Mouse (Mus musculus) CD4-positive, CD25-positive, alpha-beta regulatory T cell, adult 4 months (primary cell): ENCODE data around the gene Lrrc29. TPM values are rescaled to one million over a fixed set of nuclear protein-coding genes. Genes with fewer than 3 reads are reported as not detected.
A peak's percentile ranks its signal among the peaks of the same experiment; 100 is the strongest.

Source experiments
- ATAC-seq: one replicate; pipeline ENCODE4 v1.8.0; 2017
- polyA plus RNA-seq, 2 experiments: library from polyadenylated mRNA; unstranded; fragments of 100-300 nt; shearing (Covaris generic); gene quantifications; one replicate each; pipeline ENCODE4 v1.2.1; 2017

Lrrc29 gene
- polyA plus RNA-seq, 2 experiments from 2014 or later: 1.7 to 6.2 TPM

- ATAC-seq: no peak
These were observed 36.1 kb downstream of the Lrrc29 start, which contains the start of gene 4931428F04Rik for GRCm38 (mm10) chr8:105289805-105290460. 4931428F04Rik (minus strand) TSS chr8:105289864.

GRCm38 (mm10) chr8:105288958-105289732 is 36.9 kb downstream of the Lrrc29 start:
- peak; percentile 89 for ATAC-seq

GRCm38 (mm10) chr8:105288231-105288630 is 37.8 kb downstream of the Lrrc29 start:
- no peak for ATAC-seq

GRCm38 (mm10) chr8:105286907-105287306 is 39.2 kb downstream of the Lrrc29 start:
- no peak for ATAC-seq

GRCm38 (mm10) chr8:105285514-105285913 is 40.6 kb downstream of the Lrrc29 start:
- no peak for ATAC-seq

GRCm38 (mm10) chr8:105283074-105283473 is 43.0 kb downstream of the Lrrc29 start:
- peak; percentile 72 for ATAC-seq

GRCm38 (mm10) chr8:105282239-105282638 is 43.8 kb downstream of the Lrrc29 start:
- no peak for ATAC-seq

- ATAC-seq: no peak
These were observed 44.3 kb downstream of the Lrrc29 start for GRCm38 (mm10) chr8:105281821-105282220.

- ATAC-seq: no peak
These were observed 45.5 kb downstream of the Lrrc29 start for GRCm38 (mm10) chr8:105280567-105280966.

GRCm38 (mm10) chr8:105278911-105279334 is 47.2 kb downstream of the Lrrc29 start:
- peak; percentile 71 for ATAC-seq

GRCm38 (mm10) chr8:105276292-105277120 is 49.6 kb downstream of the Lrrc29 start:
- no peak for ATAC-seq

GRCm38 (mm10) chr8:105275840-105276239 is 50.2 kb downstream of the Lrrc29 start, which contains the start of gene Nol3:
Nol3 (plus strand) TSS chr8:105276140.
- ATAC-seq: no peak

GRCm38 (mm10) chr8:105275387-105275786 is 50.7 kb downstream of the Lrrc29 start:
- no peak for ATAC-seq

GRCm38 (mm10) chr8:105270916-105271186 is 55.2 kb downstream of the Lrrc29 start:
- ATAC-seq: no peak

GRCm38 (mm10) chr8:105270101-105270915 is 55.8 kb downstream of the Lrrc29 start:
- no peak for ATAC-seq

- no peak for ATAC-seq
These were observed 56.6 kb downstream of the Lrrc29 start, which contains the start of gene Hsf4 for GRCm38 (mm10) chr8:105269461-105269947. Hsf4 (plus strand) TSS chr8:105269801.

GRCm38 (mm10) chr8:105269075-105269458 is 57.0 kb downstream of the Lrrc29 start:
- no peak for ATAC-seq

GRCm38 (mm10) chr8:105268342-105269074 is 57.6 kb downstream of the Lrrc29 start:
- no peak for ATAC-seq

- peak; percentile 36 for ATAC-seq
These were observed 59.3 kb downstream of the Lrrc29 start for GRCm38 (mm10) chr8:105266775-105267174.

GRCm38 (mm10) chr8:105265128-105265527 is 61.0 kb downstream of the Lrrc29 start:
- peak; percentile 78 for ATAC-seq
